Comparison of ENCODE assay signal across 10 mouse cellular contexts in the genomic region with DNA sequence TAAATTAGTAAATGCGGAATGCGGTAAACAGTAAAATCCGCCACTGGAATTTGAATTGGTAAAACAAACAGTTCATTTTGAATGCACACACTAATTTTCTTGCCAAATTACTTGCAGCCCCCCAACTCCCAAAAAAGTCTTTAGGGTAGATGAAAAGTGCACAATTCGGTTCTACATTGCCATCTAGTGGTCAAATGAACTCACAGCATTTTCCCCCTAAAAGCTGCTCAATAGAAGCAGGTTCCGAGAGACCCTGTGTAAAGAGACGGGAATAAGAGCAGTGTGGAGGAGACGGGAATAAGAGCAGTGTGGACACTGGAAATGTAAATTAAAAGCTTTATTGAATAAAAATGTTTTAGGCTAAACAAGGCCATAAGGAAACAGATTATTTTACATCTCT. TPM values are rescaled to one million over a fixed set of nuclear protein-coding genes. Genes with fewer than 3 reads are reported as not detected.
A peak's percentile ranks its signal among the peaks of the same experiment; 100 is the strongest.
DNase-seq lines count a peak whose midpoint lies in the region; ATAC-seq and TF ChIP-seq lines count a peak whose summit lies in the region.
"Had no signal": no experiment of that assay in that cellular context is flagged by ENCODE, and none has a peak within 500 bp of the region (broad histone marks: within the 10 kb centered on the region; RNA-seq: fewer than 3 reads in every experiment).

No protein-coding gene starts in this region.

- H3K4me1 ChIP-seq in intestine, postnatal 0 days (replicated peaks; ENCODE audit: control insufficient read depth, insufficient read depth, low read length): no peaks in the 10 kb centered on the region
- H3K4me1 ChIP-seq in intestine, embryonic 15.5 days (replicated peaks): 0 out of 2 replicates have a peak, but pooled peaks cover under 1% of the 10 kb centered on the region
- peaks cover 3% of the 10 kb centered on the region; the same call in 1 of the 2 replicates for H3K4me1 ChIP-seq in G1E (ENCODE audit: insufficient read depth, low read depth, low read length)
- H3K4me1 ChIP-seq: embryonic facial prominence, embryonic 15.5 days; neural tube, embryonic 12.5 days had no signal

- H3K9ac ChIP-seq in intestine, postnatal 0 days (ENCODE audit: low read depth, low read length): no peak overlapping the region
- H3K9ac ChIP-seq in intestine, embryonic 15.5 days: no peak overlapping the region
- H3K9ac ChIP-seq: embryonic facial prominence, embryonic 15.5 days; neural tube, embryonic 12.5 days had no signal

- H3K4me3 ChIP-seq in intestine, postnatal 0 days (ENCODE audit: low read depth, low read length): no peak overlapping the region
- no peak overlapping the region for H3K4me3 ChIP-seq in intestine, embryonic 15.5 days (replicated peaks)
- no peak overlapping the region for H3K4me3 ChIP-seq in G1E (ENCODE audit: low read depth, low read length)
- H3K4me3 ChIP-seq: embryonic facial prominence, embryonic 15.5 days; neural tube, embryonic 12.5 days had no signal

- H3K36me3 ChIP-seq in intestine, postnatal 0 days (ENCODE audit: control insufficient read depth, insufficient read depth): peaks cover 47% of the 10 kb centered on the region
- H3K36me3 ChIP-seq in intestine, embryonic 15.5 days: peaks cover 28% of the 10 kb centered on the region
- H3K36me3 ChIP-seq in G1E (replicated peaks): no peaks in the 10 kb centered on the region
- H3K36me3 ChIP-seq: neural tube, embryonic 12.5 days had no signal

- 42% methylated on average over 7 of the region's 7 CpGs for WGBS in intestine, postnatal 0 days
- 35% methylated on average over 7 of the region's 7 CpGs for WGBS in intestine, embryonic 15.5 days

- no peak overlapping the region for H3K27ac ChIP-seq in intestine, postnatal 0 days (ENCODE audit: low read depth, low read length)
- H3K27ac ChIP-seq in intestine, embryonic 15.5 days: no peak overlapping the region
- H3K27ac ChIP-seq: neural tube, embryonic 12.5 days had no signal

- no peaks in the 10 kb centered on the region for H3K27me3 ChIP-seq in intestine, postnatal 0 days (replicated peaks; ENCODE audit: control insufficient read depth, insufficient read depth, low read length)
- H3K27me3 ChIP-seq in intestine, embryonic 15.5 days (replicated peaks): no peaks in the 10 kb centered on the region
- H3K27me3 ChIP-seq in G1E (ENCODE audit: insufficient read depth, low read length): peaks cover 15% of the 10 kb centered on the region
- H3K27me3 ChIP-seq: embryonic facial prominence, embryonic 15.5 days; neural tube, embryonic 12.5 days had no signal

- TF ChIP-seq CTCF in intestine, postnatal 0 days (IDR thresholded peaks at IDR 0.05; ENCODE audit: low read depth): peak; percentile 80
- peak; percentile 69 for TF ChIP-seq CTCF in G1E (IDR thresholded peaks at IDR 0.05; ENCODE audit: low read depth, low read length)

- H3K4me2 ChIP-seq in intestine, postnatal 0 days (replicated peaks; ENCODE audit: low read depth): no peak overlapping the region
- no peak overlapping the region for H3K4me2 ChIP-seq in intestine, embryonic 15.5 days (replicated peaks)
- H3K4me2 ChIP-seq: embryonic facial prominence, embryonic 15.5 days; neural tube, embryonic 12.5 days had no signal

- no peak for ATAC-seq in intestine, postnatal 0 days
- ATAC-seq in intestine, embryonic 15.5 days: no peak
- no peak for ATAC-seq in G1E (ENCODE audit: extremely low read depth, insufficient number of reproducible peaks, low FRiP score, poor library complexity, severe bottlenecking)
- peak; percentile 41; the same call in 1 of the 2 replicates for ATAC-seq in neutrophil, adult 5-6 weeks (ENCODE audit: extremely low read depth, insufficient number of reproducible peaks, low FRiP score, poor library complexity, severe bottlenecking)

- H3K9me3 ChIP-seq in intestine, postnatal 0 days (ENCODE audit: control insufficient read depth): no peaks in the 10 kb centered on the region
- no peaks in the 10 kb centered on the region for H3K9me3 ChIP-seq in intestine, embryonic 15.5 days
- H3K9me3 ChIP-seq in G1E (replicated peaks): no peaks in the 10 kb centered on the region
- H3K9me3 ChIP-seq: embryonic facial prominence, embryonic 15.5 days; neural tube, embryonic 12.5 days had no signal

- DNase-seq in B cell, adult 2 months: peak; percentile 49 to 51
- DNase-seq in G1E (ENCODE audit: low spot score): peak; percentile 47
- DNase-seq in embryo, embryonic 10 days (ENCODE audit: low spot score): peak; percentile 77
- no peak for DNase-seq in urinary bladder, postnatal 4 days (ENCODE audit: low spot score in 2 of 2)
- DNase-seq in gastrocnemius, postnatal 4 days (ENCODE audit: low spot score in 2 of 2): no peak

RNA-seq across cellular contexts. Expression of a gene that starts 5.5 kb away (rescaled TPM):
- 18.7 and 19.2 TPM in 2 replicates for polyA plus RNA-seq in intestine, postnatal 0 days (2015; fragmentation: Nextera tagmentation; extraction: Ambion mirVana)
- polyA plus RNA-seq in intestine, embryonic 15.5 days (2015; fragmentation: Nextera tagmentation; extraction: Ambion mirVana): 48.1 and 49.5 TPM in 2 replicates
- 0.45 and 0.68 TPM in 2 replicates for total RNA-seq in G1E (2014; fragmentation: Nextera tagmentation)
- total RNA-seq in G1E (2017): 4.9 and 6.1 TPM in 2 replicates
- polyA plus RNA-seq in G1E (2012): 0.69 and 0.77 TPM in 2 replicates
- total RNA-seq in neutrophil, adult 5-6 weeks (2017): 34.4 and 42.8 TPM in 2 replicates
- total RNA-seq in gastrocnemius, postnatal 4 days (2021): 10 to 100 TPM; 24.3 to 27.5 TPM

RNA-seq across cellular contexts. Expression of a gene that starts 52.7 kb away (rescaled TPM):
- polyA plus RNA-seq in intestine, postnatal 0 days (2015; fragmentation: Nextera tagmentation; extraction: Ambion mirVana): 298 and 301 TPM in 2 replicates
- polyA plus RNA-seq in intestine, embryonic 15.5 days (2015; fragmentation: Nextera tagmentation; extraction: Ambion mirVana): 187 and 218 TPM in 2 replicates
- 40.8 and 46.1 TPM in 2 replicates for total RNA-seq in G1E (2014; fragmentation: Nextera tagmentation)
- total RNA-seq in G1E (2017): 44.1 and 48.8 TPM in 2 replicates
- polyA plus RNA-seq in G1E (2012): 108 and 115 TPM in 2 replicates
- total RNA-seq in neutrophil, adult 5-6 weeks (2017): 24.1 and 29.8 TPM in 2 replicates
- total RNA-seq in gastrocnemius, postnatal 4 days (2021): 100 to 1,000 TPM; 125 to 144 TPM

Comparison
In these comparisons a context has a peak if more than half of its experiments do, and no peak if none do; other contexts are left out.
1. DNase-seq: peak in B cell, adult 2 months (2 of 2), G1E (single experiment) and embryo, embryonic 10 days (single experiment); none in urinary bladder, postnatal 4 days (0 of 2) and gastrocnemius, postnatal 4 days (0 of 2).